Mouse (Mus musculus) MEL (cell line): ENCODE data around the gene Hnrnph3. TPM values are rescaled to one million over a fixed set of nuclear protein-coding genes. Genes with fewer than 3 reads are reported as not detected.

ENCODE experiments used
- DNase-seq: peaks from one replicate; pipeline ENCODE4 v3.0.0; 2011; ENCODE audit warnings: low read depth, low spot score
- H3K27ac ChIP-seq: 2 replicates; pipeline ENCODE4 v1.5.1; 2012; ENCODE audit warnings: low read depth, mild to moderate bottlenecking, control low read depth, low read length, moderate library complexity; ENCODE audit not compliant: control insufficient read depth
- H3K27me3 ChIP-seq, 2 experiments: fragments of 150-350 bp in 1 of 2; sonication (generic) in 1 of 2; 2 replicates each; pipeline ENCODE4 v1.6.1; 2012; ENCODE audit warnings: low read length in 2 of 2, mild to moderate bottlenecking in 2 of 2, improper control_type of control experiment in 1 of 2, moderate library complexity in 1 of 2; ENCODE audit not compliant: insufficient read depth in 2 of 2, control insufficient read depth in 1 of 2
- H3K36me3 ChIP-seq, 2 experiments: 2 replicates each; pipeline ENCODE4 v1.6.1; 2012 to 2014; ENCODE audit warnings: low read length in 2 of 2, improper control_type of control experiment in 1 of 2, inconsistent platforms in 1 of 2, mild to moderate bottlenecking in 1 of 2; ENCODE audit not compliant: insufficient read depth in 2 of 2, control insufficient read depth in 1 of 2
- H3K4me1 ChIP-seq, 2 experiments: fragments of 150-350 bp in 1 of 2; sonication (generic) in 1 of 2; 2 replicates each; pipeline ENCODE4 v1.6.1; 2012; ENCODE audit warnings: low read length in 2 of 2, improper control_type of control experiment in 1 of 2, mild to moderate bottlenecking in 1 of 2; ENCODE audit not compliant: insufficient read depth in 2 of 2, control insufficient read depth in 1 of 2
- H3K4me3 ChIP-seq, 2 experiments: fragments of 150-350 bp in 1 of 2; sonication (generic) in 1 of 2; 2 replicates each; pipeline ENCODE4 v1.5.1; 2012; ENCODE audit warnings: low read depth in 2 of 2, low read length in 2 of 2, mild to moderate bottlenecking in 2 of 2, moderate library complexity in 2 of 2, control low read depth in 1 of 2, improper control_type of control experiment in 1 of 2; ENCODE audit not compliant: control insufficient read depth in 1 of 2, insufficient read depth in 1 of 2
- H3K79me2 ChIP-seq: 2 replicates; pipeline ENCODE4 v1.6.1; 2012; ENCODE audit warnings: mild to moderate bottlenecking, low read length, moderate library complexity; ENCODE audit not compliant: control insufficient read depth, poor library complexity, insufficient read depth
- H3K9ac ChIP-seq: 2 replicates; pipeline ENCODE4 v1.6.1; 2012; ENCODE audit warnings: low read depth, mild to moderate bottlenecking, control low read depth, low read length, moderate library complexity; ENCODE audit not compliant: control insufficient read depth, poor library complexity, severe bottlenecking
- H3K9me3 ChIP-seq: fragments of 150-350 bp; sonication (generic); replicated peaks from 2 replicates; pipeline ENCODE4 v1.6.1; 2012; ENCODE audit warnings: mild to moderate bottlenecking, low read length, improper control_type of control experiment, moderate library complexity; ENCODE audit not compliant: insufficient read depth
- CHD2 ChIP-seq: IDR thresholded peaks from 2 replicates; pipeline ENCODE4 v1.6.1; 2011; ENCODE audit warnings: low read length, improper control_type of control experiment
- CTCF ChIP-seq, 3 experiments: IDR thresholded peaks in 2 of 3; conservative IDR thresholded peaks in 1 of 3; 2 replicates each; pipeline ENCODE4 v1.5.1; 2011 to 2012; ENCODE audit warnings: low read length in 3 of 3, low read depth in 2 of 3, mild to moderate bottlenecking in 2 of 3, improper control_type of control experiment in 1 of 3, inconsistent platforms in 1 of 3, mixed read lengths in 1 of 3, moderate library complexity in 1 of 3; ENCODE audit not compliant: control insufficient read depth in 1 of 3, insufficient read depth in 1 of 3, poor library complexity in 1 of 3, severe bottlenecking in 1 of 3
- E2F4 ChIP-seq: IDR thresholded peaks from 2 replicates; pipeline ENCODE4 v1.6.1; 2011; ENCODE audit warnings: low read depth, low read length, improper control_type of control experiment, borderline replicate concordance
- MAX ChIP-seq: IDR thresholded peaks from 2 replicates; pipeline ENCODE4 v1.6.1; 2011; ENCODE audit warnings: low read length, improper control_type of control experiment
- MAZ ChIP-seq: IDR thresholded peaks from 2 replicates; pipeline ENCODE4 v1.6.1; 2012; ENCODE audit warnings: low read depth, mild to moderate bottlenecking, inconsistent platforms, low read length, improper control_type of control experiment
- MEF2A ChIP-seq: IDR thresholded peaks from 2 replicates; pipeline ENCODE4 v1.6.1; 2014; ENCODE audit warnings: low read depth, mild to moderate bottlenecking, inconsistent platforms, low read length, improper control_type of control experiment; ENCODE audit not compliant: poor library complexity, insufficient replicate concordance, severe bottlenecking; ENCODE audit errors: extremely low read depth
- MYC ChIP-seq: IDR thresholded peaks from 2 replicates; pipeline ENCODE4 v1.6.1; 2011; ENCODE audit warnings: low read depth, mild to moderate bottlenecking, low read length, improper control_type of control experiment, moderate library complexity
- NELFE ChIP-seq: IDR thresholded peaks from 2 replicates; pipeline ENCODE4 v1.6.1; 2011; ENCODE audit warnings: low read depth, low read length, improper control_type of control experiment
- NRF1 ChIP-seq: IDR thresholded peaks from 2 replicates; pipeline ENCODE4 v1.6.1; 2014; ENCODE audit warnings: low read depth, mild to moderate bottlenecking, inconsistent platforms, low read length, improper control_type of control experiment, moderate library complexity; ENCODE audit not compliant: poor library complexity, insufficient read depth, severe bottlenecking
- RAD21 ChIP-seq: IDR thresholded peaks from 2 replicates; pipeline ENCODE4 v1.6.1; 2011; ENCODE audit warnings: mild to moderate bottlenecking, low read depth, low read length, improper control_type of control experiment
- SIN3A ChIP-seq: IDR thresholded peaks from 2 replicates; pipeline ENCODE4 v1.6.1; 2012; ENCODE audit warnings: low read length, improper control_type of control experiment, inconsistent platforms
- SMC3 ChIP-seq: IDR thresholded peaks from 2 replicates; pipeline ENCODE4 v1.6.1; 2011; ENCODE audit warnings: low read depth, low read length, improper control_type of control experiment
- USF1 ChIP-seq: IDR thresholded peaks from 2 replicates; pipeline ENCODE4 v1.6.1; 2014; ENCODE audit warnings: low read depth, mild to moderate bottlenecking, inconsistent platforms, low read length, improper control_type of control experiment, moderate library complexity
- USF2 ChIP-seq, 2 experiments: IDR thresholded peaks; 2 replicates each; pipeline ENCODE4 v1.6.1; 2011 to 2012; ENCODE audit warnings: improper control_type of control experiment in 2 of 2, low read length in 2 of 2, borderline replicate concordance in 1 of 2, inconsistent platforms in 1 of 2, low read depth in 1 of 2, mild to moderate bottlenecking in 1 of 2; ENCODE audit not compliant: insufficient read depth in 1 of 2
- ZC3H11A ChIP-seq: IDR thresholded peaks from 2 replicates; pipeline ENCODE4 v1.6.1; 2012; ENCODE audit warnings: low read depth, mild to moderate bottlenecking, inconsistent platforms, low read length, improper control_type of control experiment
- ZKSCAN1 ChIP-seq: IDR thresholded peaks from 2 replicates; pipeline ENCODE4 v1.6.1; 2012; ENCODE audit warnings: low read depth, mild to moderate bottlenecking, inconsistent platforms, low read length, improper control_type of control experiment, moderate library complexity
- ZNF384 ChIP-seq: IDR thresholded peaks from 2 replicates; pipeline ENCODE4 v1.6.1; 2012; ENCODE audit warnings: low read depth, mild to moderate bottlenecking, inconsistent platforms, low read length, improper control_type of control experiment
- polyA plus RNA-seq, 2 experiments: library from polyadenylated mRNA; stranded (reverse) in 1 of 2; unstranded in 1 of 2; fragments of >175 nt in 1 of 2; fragments of >200 nt in 1 of 2; gene quantifications; 2 replicates each; pipeline versions ENCODE4 v1.2.1 to v1.2.4; 2012; ENCODE audit warnings: low replicate concordance in 2 of 2, low read depth in 1 of 2; ENCODE audit not compliant: insufficient read length in 2 of 2, insufficient read depth in 1 of 2, missing spikeins in 1 of 2
- total RNA-seq: library from RNA; depleted of rRNA; stranded (reverse); fragments of 300-350 nt; gene quantifications from 2 replicates; pipeline ENCODE4 v1.2.3, GENCODE M21; 2012

Gene Hnrnph3
- total and polyA plus RNA-seq, 3 experiments: 11.5 to 62.4 TPM; not detected in 1

- Histone ChIP-seq H3K79me2 (no peaks in the 10 kb centered on the region), H3K4me1 (no peaks in the 10 kb centered on the region), H3K27me3 (no peaks in the 10 kb centered on the region), H3K4me3 (no peak overlapping the region), H3K9ac (no peak overlapping the region), H3K9me3 (no peaks in the 10 kb centered on the region), H3K36me3 (no peaks in the 10 kb centered on the region), H3K27ac (no peak overlapping the region)
- DNase-seq: peak; percentile 77
- peak; percentile 75 to 96 (median 76) for TF ChIP-seq CTCF (IDR thresholded peaks at IDR 0.05 in 2 of 3, conservative IDR thresholded peaks at IDR 0.05 in 1 of 3; ENCODE audit: control insufficient read depth in 1 of 3, insufficient read depth in 1 of 3, low read depth in 2 of 3, low read length in 3 of 3, poor library complexity in 1 of 3, severe bottlenecking in 1 of 3)
- TF ChIP-seq ZKSCAN1: no peak
- no peak for TF ChIP-seq SIN3A
- TF ChIP-seq RAD21: peak; percentile 45
- TF ChIP-seq SMC3: peak; percentile 79
- peak; percentile 41; the same call in 1 of the 2 replicates for TF ChIP-seq ZC3H11A
- TF ChIP-seq MAX: no peak
- TF ChIP-seq MAZ: no peak
Observed at GRCm38 (mm10) chr10:62987341-62987740, 36.7 kb downstream of the Hnrnph3 start.

DNA sequence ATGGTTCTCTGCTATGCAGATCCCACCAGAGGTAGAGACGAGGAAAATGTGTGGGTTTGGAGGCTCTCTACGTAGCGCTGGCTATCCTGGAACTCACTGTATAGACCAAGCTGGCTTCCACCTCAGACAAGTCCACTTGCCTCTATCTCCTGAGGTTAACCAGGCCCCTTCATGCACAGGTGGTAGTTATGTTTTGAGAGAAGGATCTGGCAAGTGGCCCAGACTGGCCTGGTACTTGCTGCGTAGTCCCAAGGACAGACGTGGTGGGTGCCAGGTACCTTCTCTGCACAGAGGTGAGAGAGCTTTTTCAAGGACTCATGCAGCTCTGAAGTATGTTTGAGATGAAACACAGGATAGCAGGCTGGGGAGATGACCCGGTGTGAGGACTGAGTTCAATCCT lies 39.5 kb downstream of the Hnrnph3 start:
- peaks cover 0 to 6% of the 10 kb centered on the region in 2 experiments; a peak in 1 of 4 replicates for H3K4me1 ChIP-seq
- 0 out of 2 replicates have a peak, but pooled peaks cover 2% of the 10 kb centered on the region for H3K79me2 ChIP-seq
- H3K27ac ChIP-seq: no peak overlapping the region
- H3K9ac ChIP-seq: no peak overlapping the region
- H3K36me3 ChIP-seq: peaks cover 0 to 3% of the 10 kb centered on the region in 2 experiments; a peak in 2 of 4 replicates
- no peak overlapping the region for H3K4me3 ChIP-seq
- H3K27me3 ChIP-seq: no peaks in the 10 kb centered on the region
- H3K9me3 ChIP-seq: no peaks in the 10 kb centered on the region
- TF ChIP-seq CHD2 (no peak), NELFE (no peak), USF2 (IDR thresholded peaks at IDR 0.05; ENCODE audit: borderline replicate concordance in 1 of 2, insufficient read depth in 1 of 2, low read depth in 1 of 2, low read length in 2 of 2) (no peak), MEF2A (no peak), MYC (no peak), NRF1 (no peak), ZNF384 (no peak), USF1 (no peak), E2F4 (no peak), RAD21 (no peak)
- no peak for DNase-seq
